Mouse (Mus musculus) forebrain, embryonic 15.5 days (tissue): ENCODE data around the gene Rfx1. TPM values are rescaled to one million over a fixed set of nuclear protein-coding genes. Genes with fewer than 3 reads are reported as not detected.

ENCODE experiments used
- ATAC-seq: fragments of 200-750 bp; cut with Nextera tagmentation; replicated peaks from 2 replicates; pipeline ENCODE4 v1.8.0; 2017; ENCODE audit warnings: mild to moderate bottlenecking, moderate TSS enrichment, moderate library complexity
- H3K27ac ChIP-seq: fragments of 300-500 bp; sonication (generic); replicated peaks from 2 replicates; pipeline ENCODE4 v1.5.1; 2015; ENCODE audit warnings: mild to moderate bottlenecking, inconsistent platforms
- H3K27me3 ChIP-seq: fragments of 300-500 bp; sonication (generic); 2 replicates; pipeline ENCODE4 v1.6.1; 2015; ENCODE audit warnings: inconsistent platforms
- H3K36me3 ChIP-seq: fragments of 300-500 bp; sonication (generic); 2 replicates; pipeline ENCODE4 v1.6.1; 2015; ENCODE audit warnings: mild to moderate bottlenecking, inconsistent platforms
- H3K4me1 ChIP-seq: fragments of 300-500 bp; sonication (generic); 2 replicates; pipeline ENCODE4 v1.6.1; 2015; ENCODE audit warnings: inconsistent platforms
- H3K4me2 ChIP-seq: fragments of 300-500 bp; sonication (generic); replicated peaks from 2 replicates; pipeline ENCODE4 v1.6.1; 2015; ENCODE audit warnings: mild to moderate bottlenecking, inconsistent platforms
- H3K4me3 ChIP-seq: fragments of 300-500 bp; sonication (generic); 2 replicates; pipeline ENCODE4 v1.5.1; 2015; ENCODE audit warnings: mild to moderate bottlenecking, inconsistent platforms
- H3K9ac ChIP-seq: fragments of 300-500 bp; sonication (generic); replicated peaks from 2 replicates; pipeline ENCODE4 v1.6.1; 2015; ENCODE audit warnings: mild to moderate bottlenecking, inconsistent platforms
- H3K9me3 ChIP-seq: fragments of 300-500 bp; sonication (generic); 2 replicates; pipeline ENCODE4 v1.6.1; 2016; ENCODE audit warnings: inconsistent platforms
- WGBS: fragments of 180-500 bp; shearing (Covaris S2); methylation state at CpG from one replicate; pipeline ENCODE4 v1.1.7; 2015; ENCODE audit warnings: mixed read lengths; 5-methylcytosine and 5-hydroxymethylcytosine counted together
- polyA plus RNA-seq: library from polyadenylated mRNA; unstranded; fragments of >200 nt; fragmentation: Nextera tagmentation; extraction: Ambion mirVana; gene quantifications from 2 replicates; pipeline ENCODE4 v1.2.1, GENCODE M21; 2015

The Rfx1 gene
- polyA plus RNA-seq, 1 experiment from 2014 or later: 9.1 TPM

GRCm38 (mm10) chr8:84073230-84073976 is 6.8 kb downstream of the Rfx1 start:
- peak overlapping the region; percentile 65 for H3K27ac ChIP-seq
- H3K36me3 ChIP-seq: peaks cover 7% of the 10 kb centered on the region
- H3K4me1 ChIP-seq: peaks cover 43% of the 10 kb centered on the region
- no peak overlapping the region for H3K4me3 ChIP-seq
- no peaks in the 10 kb centered on the region for H3K27me3 ChIP-seq
- no peak overlapping the region for H3K9ac ChIP-seq
- ATAC-seq: 0 out of 2 replicates have a peak, but pooled peaks have one; percentile 36
- 39% methylated on average over 10 of the region's 10 CpGs for WGBS
- no peaks in the 10 kb centered on the region for H3K9me3 ChIP-seq
- no peak overlapping the region; the same call in 1 of the 2 replicates for H3K4me2 ChIP-seq

DNA sequence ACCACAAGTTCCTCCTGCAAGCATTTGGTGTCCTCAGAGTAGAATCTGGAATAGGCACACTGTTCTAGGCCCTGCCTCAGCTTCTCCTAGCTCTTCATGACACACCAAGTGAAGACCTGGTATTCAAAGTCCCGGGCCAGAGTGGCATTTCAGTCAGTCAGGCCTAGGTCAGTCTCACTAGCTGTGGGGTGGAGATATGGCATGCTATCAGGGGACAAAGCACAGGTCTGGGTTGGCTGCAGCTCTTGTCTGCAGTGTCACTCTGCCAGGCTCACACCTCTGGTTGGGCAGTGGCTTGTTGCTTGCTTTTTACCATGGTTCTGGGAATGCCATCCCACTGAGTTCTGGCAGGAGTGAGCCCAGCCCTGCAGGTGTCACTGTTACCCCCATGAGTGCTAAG is 9.8 kb downstream of the Rfx1 start:
- Histone ChIP-seq H3K4me1 (peaks cover 17% of the 10 kb centered on the region), H3K9ac (no peak overlapping the region), H3K27ac (no peak overlapping the region), H3K4me3 (no peak overlapping the region), H3K36me3 (peaks cover 16% of the 10 kb centered on the region), H3K4me2 (no peak overlapping the region), H3K27me3 (no peaks in the 10 kb centered on the region), H3K9me3 (no peaks in the 10 kb centered on the region)
- WGBS: 77% methylated on average over 1 of the region's 1 CpGs
- ATAC-seq: no peak

DNA sequence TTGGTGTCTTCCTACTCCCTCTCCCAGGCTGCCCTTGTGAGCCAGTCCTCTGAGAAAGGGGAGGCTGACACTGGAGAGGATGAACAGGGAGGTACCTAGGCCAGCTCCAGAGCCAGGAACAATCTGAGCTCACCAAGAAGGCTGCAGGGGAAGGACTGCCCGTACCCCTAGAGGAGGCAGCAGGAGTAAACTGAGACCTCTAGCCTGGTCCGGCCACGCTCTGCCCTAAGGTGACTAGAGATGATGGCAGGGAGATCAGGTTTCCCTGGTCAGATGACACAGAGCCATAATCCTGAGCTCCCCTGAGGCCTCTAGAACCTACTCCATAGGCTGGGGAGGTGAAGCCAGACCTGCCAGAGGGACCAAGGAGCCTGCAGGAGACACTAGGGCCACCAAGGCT is 10.2 kb downstream of the Rfx1 start:
- Histone ChIP-seq H3K4me2 (no peak overlapping the region), H3K9ac (no peak overlapping the region), H3K9me3 (no peaks in the 10 kb centered on the region), H3K4me1 (peaks cover 17% of the 10 kb centered on the region), H3K27me3 (no peaks in the 10 kb centered on the region), H3K36me3 (peaks cover 16% of the 10 kb centered on the region), H3K4me3 (no peak overlapping the region), H3K27ac (no peak overlapping the region)
- 86% methylated on average over 3 of the region's 3 CpGs for WGBS
- ATAC-seq: no peak

GRCm38 (mm10) chr8:84079206-84079605 is 12.6 kb downstream of the Rfx1 start:
- no peak for ATAC-seq
- H3K27ac ChIP-seq: no peak overlapping the region
- 85% methylated on average over 5 of the region's 5 CpGs for WGBS
- no peak overlapping the region for H3K4me2 ChIP-seq
- H3K4me1 ChIP-seq: no peaks in the 10 kb centered on the region
- H3K27me3 ChIP-seq: no peaks in the 10 kb centered on the region
- peaks cover 39% of the 10 kb centered on the region for H3K36me3 ChIP-seq
- no peaks in the 10 kb centered on the region for H3K9me3 ChIP-seq
- no peak overlapping the region for H3K9ac ChIP-seq
- H3K4me3 ChIP-seq: no peak overlapping the region

GRCm38 (mm10) chr8:84083829-84084241 is 17.2 kb downstream of the Rfx1 start:
- Histone ChIP-seq H3K9ac (no peak overlapping the region), H3K4me1 (no peaks in the 10 kb centered on the region), H3K9me3 (no peaks in the 10 kb centered on the region), H3K4me2 (no peak overlapping the region), H3K27ac (no peak overlapping the region), H3K4me3 (no peak overlapping the region), H3K27me3 (no peaks in the 10 kb centered on the region), H3K36me3 (peaks cover 52% of the 10 kb centered on the region)
- ATAC-seq: no peak
- WGBS: 33% methylated on average over 8 of the region's 8 CpGs

- 33% methylated on average over 41 of the region's 42 CpGs for WGBS
- Histone ChIP-seq H3K27ac (no peak overlapping the region), H3K9ac (0 out of 2 replicates have a peak overlapping the region, but pooled peaks have one; percentile 7), H3K4me1 (no peaks in the 10 kb centered on the region), H3K4me2 (no peak overlapping the region), H3K4me3 (no peak overlapping the region), H3K27me3 (no peaks in the 10 kb centered on the region), H3K36me3 (peaks cover 56% of the 10 kb centered on the region), H3K9me3 (no peaks in the 10 kb centered on the region)
- no peak for ATAC-seq
Measured at GRCm38 (mm10) chr8:84084341-84085115, 17.9 kb downstream of the Rfx1 start.

DNA sequence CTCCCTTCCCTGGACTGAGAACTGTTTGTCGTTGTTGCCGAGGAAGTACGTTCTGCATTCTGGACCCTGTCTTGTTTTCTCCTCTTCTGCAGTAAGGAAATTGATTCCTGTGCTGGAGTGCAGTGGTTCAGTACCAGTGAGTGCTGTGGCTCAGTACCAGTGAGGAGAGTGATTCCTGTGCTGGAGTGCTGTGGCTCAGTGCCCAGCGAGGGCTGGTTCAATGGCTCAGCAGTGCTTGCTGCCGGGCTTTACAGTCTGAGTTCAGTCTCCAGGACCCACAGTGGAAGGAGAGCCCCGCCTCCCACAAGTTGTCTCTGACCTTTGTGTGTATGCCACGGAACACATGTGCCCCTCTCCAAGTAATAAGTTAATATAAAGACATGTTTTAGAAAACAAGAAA is 20.5 kb downstream of the Rfx1 start:
- Histone ChIP-seq H3K9me3 (no peaks in the 10 kb centered on the region), H3K9ac (no peak overlapping the region), H3K4me2 (no peak overlapping the region), H3K27me3 (no peaks in the 10 kb centered on the region), H3K36me3 (peaks cover 66% of the 10 kb centered on the region), H3K27ac (no peak overlapping the region), H3K4me3 (no peak overlapping the region), H3K4me1 (no peaks in the 10 kb centered on the region)
- 85% methylated on average over 7 of the region's 7 CpGs for WGBS
- ATAC-seq: no peak

GRCm38 (mm10) chr8:84087821-84088220 is 21.2 kb downstream of the Rfx1 start:
- ATAC-seq: no peak
- Histone ChIP-seq H3K9ac (no peak overlapping the region), H3K36me3 (peaks cover 66% of the 10 kb centered on the region), H3K4me2 (no peak overlapping the region), H3K4me3 (no peak overlapping the region), H3K4me1 (no peaks in the 10 kb centered on the region), H3K27ac (no peak overlapping the region), H3K27me3 (no peaks in the 10 kb centered on the region), H3K9me3 (no peaks in the 10 kb centered on the region)
- 96% methylated on average over 14 of the region's 14 CpGs for WGBS

GRCm38 (mm10) chr8:84089277-84089676 is 22.6 kb downstream of the Rfx1 start:
- ATAC-seq: no peak
- H3K4me1 ChIP-seq: no peaks in the 10 kb centered on the region
- H3K4me2 ChIP-seq: no peak overlapping the region
- no peaks in the 10 kb centered on the region for H3K27me3 ChIP-seq
- WGBS: 64% methylated on average over 9 of the region's 9 CpGs
- peaks cover 66% of the 10 kb centered on the region for H3K36me3 ChIP-seq
- no peak overlapping the region for H3K4me3 ChIP-seq
- H3K9me3 ChIP-seq: no peaks in the 10 kb centered on the region
- no peak overlapping the region for H3K9ac ChIP-seq
- H3K27ac ChIP-seq: no peak overlapping the region

GRCm38 (mm10) chr8:84090585-84090984 is 24.0 kb downstream of the Rfx1 start:
- Histone ChIP-seq H3K4me2 (no peak overlapping the region), H3K4me1 (no peaks in the 10 kb centered on the region), H3K27me3 (no peaks in the 10 kb centered on the region), H3K9me3 (no peaks in the 10 kb centered on the region), H3K4me3 (no peak overlapping the region), H3K36me3 (peaks cover 72% of the 10 kb centered on the region), H3K27ac (no peak overlapping the region), H3K9ac (no peak overlapping the region)
- ATAC-seq: no peak
- 90% methylated on average over 8 of the region's 8 CpGs for WGBS

DNA sequence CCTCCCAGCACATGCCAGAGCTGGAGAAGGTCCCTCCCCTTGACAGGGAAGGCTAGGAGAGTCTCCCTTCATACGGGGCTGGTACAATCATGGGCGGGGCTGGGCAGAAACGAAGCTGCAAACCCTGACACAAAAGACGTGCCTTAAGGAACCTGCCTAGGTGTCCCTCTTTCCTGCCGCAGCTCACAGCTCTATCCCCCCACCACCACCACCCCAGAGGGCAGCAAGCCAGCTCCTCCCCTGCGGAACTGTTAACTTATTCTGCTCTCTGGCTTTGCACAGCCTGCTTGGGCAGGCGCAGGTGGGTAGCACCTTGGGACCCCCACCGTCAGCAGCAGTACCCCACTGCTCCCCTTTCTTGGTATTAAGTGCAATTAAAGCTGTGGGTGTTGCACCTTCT is 29.4 kb downstream of the Rfx1 start:
- WGBS: 71% methylated on average over 8 of the region's 8 CpGs
- no peaks in the 10 kb centered on the region for H3K9me3 ChIP-seq
- no peak for ATAC-seq
- no peaks in the 10 kb centered on the region for H3K27me3 ChIP-seq
- H3K9ac ChIP-seq: no peak overlapping the region
- H3K4me2 ChIP-seq: no peak overlapping the region
- no peaks in the 10 kb centered on the region for H3K4me1 ChIP-seq
- H3K27ac ChIP-seq: no peak overlapping the region
- H3K4me3 ChIP-seq: no peak overlapping the region
- H3K36me3 ChIP-seq: peaks cover 70% of the 10 kb centered on the region

- no peak for ATAC-seq
- no peak overlapping the region for H3K4me3 ChIP-seq
- no peaks in the 10 kb centered on the region for H3K27me3 ChIP-seq
- H3K9ac ChIP-seq: no peak overlapping the region
- no peak overlapping the region for H3K4me2 ChIP-seq
- peaks cover 19% of the 10 kb centered on the region for H3K4me1 ChIP-seq
- no peak overlapping the region for H3K27ac ChIP-seq
- H3K36me3 ChIP-seq: peaks cover 55% of the 10 kb centered on the region
- WGBS: 93% methylated on average over 7 of the region's 7 CpGs
- no peaks in the 10 kb centered on the region for H3K9me3 ChIP-seq
Measured at GRCm38 (mm10) chr8:84098376-84098775, 31.7 kb downstream of the Rfx1 start.
